Mouse (Mus musculus): ENCODE results near the gene Gm1673. TPM values are rescaled to one million over a fixed set of nuclear protein-coding genes. Genes with fewer than 3 reads are reported as not detected.

Gm1673 gene
- polyA plus RNA-seq (2017; shearing (Covaris generic)): not detected

DNA sequence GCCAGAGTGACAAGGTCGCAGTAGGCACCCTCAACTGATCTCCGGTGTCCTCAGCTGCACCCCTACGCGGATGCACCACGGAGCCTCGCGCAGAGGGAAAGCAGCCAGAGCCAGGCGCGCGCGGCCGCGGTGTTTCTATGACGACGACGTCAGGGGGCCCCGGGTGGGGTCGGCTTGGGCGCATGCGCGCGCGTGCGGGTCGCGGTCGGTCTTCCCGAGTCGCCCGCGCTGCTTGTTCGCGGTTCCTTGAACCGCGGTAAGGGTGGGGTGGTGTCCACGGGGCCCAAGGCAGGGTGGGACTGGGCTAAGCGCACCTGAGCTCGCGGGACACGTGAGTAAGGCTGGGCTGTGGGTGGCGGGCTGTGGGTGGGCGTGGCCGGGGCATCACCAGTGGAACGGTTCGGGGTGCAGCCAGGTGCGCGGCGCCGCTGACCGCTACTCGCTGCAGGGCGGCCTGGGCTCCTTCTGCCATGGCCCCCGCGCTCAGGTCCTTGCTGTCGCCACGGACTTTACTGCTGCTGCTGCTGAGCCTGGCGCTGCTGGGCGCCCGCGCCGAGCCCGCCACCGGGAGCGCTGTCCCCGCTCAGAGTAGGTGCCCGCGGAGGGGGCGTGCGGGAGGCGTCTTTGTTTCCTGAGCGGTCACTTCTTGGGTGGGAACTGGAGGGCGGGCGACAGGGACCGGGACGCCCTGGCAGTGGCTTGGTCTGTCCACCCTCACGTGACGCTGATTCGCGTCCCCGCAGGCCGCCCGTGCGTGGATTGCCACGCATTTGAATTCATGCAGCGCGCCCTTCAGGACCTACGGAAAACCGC, at the start of gene Gm1673:
Gm1673 (plus strand) TSS at position 125 of the 813 bp plus-strand sequence.

DNA sequence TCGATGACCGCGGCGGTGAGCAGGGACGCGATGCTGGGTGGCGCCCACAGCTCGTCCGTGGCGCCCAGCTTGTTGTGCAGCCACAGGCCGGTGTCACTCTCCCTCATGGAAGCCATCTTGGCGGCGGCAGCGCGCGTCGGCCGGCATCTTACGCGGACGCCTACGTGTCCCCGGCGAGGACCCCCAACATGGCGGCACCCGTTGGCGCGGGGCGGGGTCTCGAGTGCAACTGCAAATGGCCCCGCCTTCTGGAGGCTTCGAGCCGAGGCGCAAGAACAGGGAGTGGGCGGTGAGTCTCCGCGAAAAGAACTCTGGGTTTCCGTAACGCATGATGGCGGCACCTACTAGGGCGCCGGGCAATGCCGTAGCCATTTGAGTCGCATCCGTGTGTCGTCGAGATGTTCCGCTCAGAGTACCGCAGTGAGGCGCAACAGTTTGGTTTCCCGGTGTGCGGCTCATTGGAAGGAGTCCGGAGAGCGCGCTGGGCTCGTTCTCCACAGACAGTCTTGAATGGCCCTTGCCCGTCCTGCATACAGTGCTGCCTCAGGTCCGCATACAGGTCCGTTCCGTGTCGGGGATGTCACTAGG, 47.0 kb upstream of the Gm1673 start, which contains the start of gene Nelfa:
Nelfa (minus strand) TSS at position 294 of the 588 bp plus-strand sequence.

DNA sequence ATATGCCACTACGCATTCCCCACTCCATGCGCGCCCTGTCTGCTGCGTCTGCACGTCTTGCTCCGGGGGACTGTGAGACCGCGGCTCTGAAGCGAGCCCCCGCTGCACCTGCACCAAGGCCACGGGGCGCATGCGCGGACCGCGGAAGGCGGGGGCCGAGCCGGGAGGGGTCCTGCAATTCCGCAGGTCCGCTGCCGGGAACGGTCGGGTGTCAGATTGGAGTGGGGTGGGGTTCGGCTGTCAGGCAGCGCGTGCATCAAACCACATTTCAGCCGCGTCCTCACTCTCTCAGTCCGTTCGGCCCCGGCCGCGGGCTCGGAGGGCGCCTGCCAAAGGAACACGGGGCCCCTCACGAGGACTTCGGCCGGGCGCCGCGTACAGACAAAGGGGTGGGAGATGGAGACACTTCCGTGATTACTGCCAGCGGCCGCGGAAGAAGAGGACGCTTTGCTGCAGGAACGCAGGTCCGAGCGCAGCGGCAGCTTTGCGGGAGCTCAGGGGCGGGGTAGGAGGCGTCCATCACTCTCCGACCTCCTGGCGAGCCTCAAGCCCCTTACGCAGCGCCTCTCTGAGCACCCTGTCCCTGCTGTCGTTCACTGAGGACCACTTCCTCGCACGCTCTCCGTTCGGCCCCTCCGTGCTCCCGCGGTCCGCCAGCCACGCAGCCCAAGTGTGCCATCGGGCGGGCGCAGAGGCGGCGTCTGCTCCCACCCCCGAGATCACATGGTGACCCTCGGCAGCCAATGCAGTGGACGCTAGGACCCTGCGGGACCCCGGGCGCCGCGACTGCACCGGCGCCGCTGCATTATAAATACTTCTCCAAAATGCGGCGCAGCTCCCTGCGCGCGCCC, 12.8 kb downstream of the Gm1673 start, which contains the start of gene Nat8l:
Nat8l (plus strand) TSS at position 142 of the 851 bp plus-strand sequence.

Other genes with a start within 250 kb of the Gm1673 start
- gene Letm1, start 200.6 kb upstream of the Gm1673 start, polyA plus RNA-seq (2017; shearing (Covaris generic)): 29.9 TPM
- 7.8 TPM for gene Nsd2, start 162.7 kb upstream of the Gm1673 start, polyA plus RNA-seq (2017; shearing (Covaris generic))
- 52.1 TPM for gene Nelfa, start 47.0 kb upstream of the Gm1673 start, polyA plus RNA-seq (2017; shearing (Covaris generic))
- not detected for gene Nat8l, start 12.6 kb downstream of the Gm1673 start, polyA plus RNA-seq (2017; shearing (Covaris generic))
- 0.42 TPM for gene Poln, start 186.0 kb downstream of the Gm1673 start, polyA plus RNA-seq (2017; shearing (Covaris generic))
- 81.8 TPM for gene Haus3, start 186.1 kb downstream of the Gm1673 start, polyA plus RNA-seq (2017; shearing (Covaris generic))
- 56.6 TPM for gene Mxd4, start 204.3 kb downstream of the Gm1673 start, polyA plus RNA-seq (2017; shearing (Covaris generic))